Mouse (Mus musculus) left cerebral cortex, postnatal 25 days (tissue): ENCODE results near the gene Chrna1. TPM values are rescaled to one million over a fixed set of nuclear protein-coding genes. Genes with fewer than 3 reads are reported as not detected.
A peak's percentile ranks its signal among the peaks of the same experiment; 100 is the strongest.

Source experiments
- DNase-seq, 2 experiments: peaks; one replicate each; pipeline ENCODE4 v3.0.0; 2022; ENCODE audit warnings: low spot score in 2 of 2, mixed read lengths in 1 of 2
- intact Hi-C: fragments of 180-260 bp; cut with DNase I; formaldehyde crosslinking; loops from one replicate; pipeline ENCODE4 v1.15.1; 2025
- total RNA-seq, 2 experiments: library from RNA; stranded (reverse); gene quantifications; 2 replicates each; pipeline ENCODE4 v1.2.3; 2021

The Chrna1 gene
- total RNA-seq, 2 experiments from 2014 or later, result 0.18 TPM; not detected in 1

- peak; percentile 57 to 70 for DNase-seq
- intact Hi-C loops, result no loop called here
These were observed 50.5 kb downstream of the Chrna1 start, which contains the start of gene Wipf1 for GRCm38 (mm10) chr2:73529356-73530330. TSS of gene Wipf1 (minus strand) at chr2:73529734.

DNA sequence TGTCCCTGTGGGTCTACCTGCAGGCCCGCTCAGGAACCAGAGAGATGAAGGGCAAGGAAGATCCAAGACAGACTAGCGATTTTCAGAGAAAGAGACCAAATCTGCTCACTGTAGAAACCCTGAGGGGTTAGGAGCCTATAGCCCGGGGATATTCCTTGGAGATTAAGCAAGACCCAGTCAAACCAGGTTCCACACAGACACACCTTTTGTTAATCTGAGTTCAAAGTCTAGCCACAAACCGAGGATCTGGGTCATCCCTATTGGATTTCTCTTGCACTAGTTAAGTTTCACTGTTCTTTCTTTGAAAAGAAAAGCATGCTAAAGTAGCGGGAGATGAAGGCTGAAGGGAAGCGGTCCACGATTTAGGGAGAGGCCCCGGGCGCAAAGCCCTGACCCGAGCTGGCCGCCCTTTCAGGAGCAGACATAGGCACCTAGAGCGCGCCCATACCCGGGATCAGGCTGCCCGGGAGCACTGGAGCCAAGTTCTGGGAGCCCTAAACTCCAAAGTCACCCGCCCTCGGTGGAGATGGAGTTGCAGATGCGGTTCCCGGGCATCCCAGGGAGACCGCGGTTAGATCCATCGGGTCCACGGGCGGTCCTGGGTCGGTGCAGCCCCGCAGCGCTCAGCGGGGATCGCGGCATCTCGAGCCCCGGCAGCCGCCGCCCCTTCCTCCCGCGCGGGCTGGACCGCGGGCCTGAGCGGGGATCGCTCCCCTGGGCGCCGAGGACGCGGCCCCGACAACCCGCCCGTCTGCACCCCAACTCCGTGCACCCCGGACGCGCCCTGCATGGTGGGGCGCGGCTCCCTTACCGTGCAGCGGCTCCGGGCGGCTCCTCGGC lies 51.4 kb downstream of the Chrna1 start:
- DNase-seq, result no peak
- intact Hi-C loops, result no loop called here

DNA sequence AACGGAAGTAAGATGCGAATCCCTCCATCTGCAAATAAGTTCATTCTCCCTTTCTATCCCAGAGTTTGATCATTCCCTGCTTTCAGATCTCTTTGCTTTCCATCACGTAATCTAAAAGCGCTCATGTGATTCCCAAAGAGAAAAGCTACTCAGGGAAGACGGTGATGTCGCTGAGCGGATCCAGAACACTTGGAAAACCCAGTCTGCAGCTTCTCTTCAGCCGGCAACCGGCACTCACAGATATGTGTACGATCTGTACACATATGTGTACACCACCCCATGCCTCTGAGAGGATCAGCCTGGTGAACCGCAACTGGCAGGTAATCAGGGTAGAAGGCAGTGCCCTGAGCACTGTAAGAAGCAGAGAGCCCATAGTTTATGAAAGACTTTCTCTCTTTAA lies 52.2 kb downstream of the Chrna1 start:
- intact Hi-C loops, result no loop called here
- DNase-seq, result no peak

GRCm38 (mm10) chr2:73526691-73527090 lies 53.4 kb downstream of the Chrna1 start:
- no peak for DNase-seq
- intact Hi-C loops, result no loop called here

GRCm38 (mm10) chr2:73522891-73523290 lies 57.2 kb downstream of the Chrna1 start:
- DNase-seq, result no peak
- intact Hi-C loops, result no loop called here

DNA sequence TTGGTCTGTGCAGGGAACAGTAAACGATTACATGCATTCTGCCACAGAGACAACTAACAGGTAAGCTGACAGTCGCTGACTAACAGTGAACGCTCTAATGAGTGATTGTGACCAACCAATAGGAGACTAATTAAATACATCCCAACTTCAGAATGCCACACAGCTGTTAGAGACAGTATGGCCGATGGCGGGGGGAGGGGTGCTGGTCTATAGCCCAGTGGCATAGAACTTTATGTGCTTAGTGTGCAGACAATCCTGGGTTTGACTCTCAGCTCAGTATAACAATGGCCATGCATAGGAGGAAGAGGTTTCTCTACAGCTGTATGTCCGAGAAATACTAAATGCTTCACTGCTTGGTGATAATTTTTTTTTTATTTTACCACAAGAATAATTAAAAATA lies 57.8 kb downstream of the Chrna1 start:
- intact Hi-C loops, result no loop called here

GRCm38 (mm10) chr2:73521737-73522136 lies 58.4 kb downstream of the Chrna1 start:
- DNase-seq, result no peak
- intact Hi-C loops, result no loop called here

More for the DNA sequence above, 57.8 kb downstream of the Chrna1 start:
- DNase-seq, result no peak

DNA sequence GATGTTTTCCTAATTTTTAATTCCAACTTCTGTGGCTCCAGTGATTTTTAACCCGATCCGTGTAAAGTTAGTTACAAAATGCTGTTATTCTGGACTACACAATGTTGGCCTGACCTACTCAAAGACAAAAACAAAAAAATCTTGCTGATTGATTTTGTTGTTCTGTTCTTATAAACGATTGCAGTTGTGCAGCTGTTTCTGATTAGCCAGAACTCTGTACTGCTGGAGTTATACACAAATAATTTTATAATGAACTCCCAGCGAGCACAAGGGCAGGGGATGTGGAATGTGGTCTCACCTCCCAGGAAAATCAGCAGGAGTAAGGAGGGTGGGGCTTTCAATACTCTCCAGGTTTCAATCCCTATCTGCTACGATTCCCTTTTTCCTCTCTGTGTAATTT lies 61.2 kb downstream of the Chrna1 start:
- no peak for DNase-seq
- intact Hi-C loops, result no loop called here

- intact Hi-C loops, result no loop called here
- no peak for DNase-seq
These were observed 61.8 kb downstream of the Chrna1 start for GRCm38 (mm10) chr2:73518311-73518710.

DNA sequence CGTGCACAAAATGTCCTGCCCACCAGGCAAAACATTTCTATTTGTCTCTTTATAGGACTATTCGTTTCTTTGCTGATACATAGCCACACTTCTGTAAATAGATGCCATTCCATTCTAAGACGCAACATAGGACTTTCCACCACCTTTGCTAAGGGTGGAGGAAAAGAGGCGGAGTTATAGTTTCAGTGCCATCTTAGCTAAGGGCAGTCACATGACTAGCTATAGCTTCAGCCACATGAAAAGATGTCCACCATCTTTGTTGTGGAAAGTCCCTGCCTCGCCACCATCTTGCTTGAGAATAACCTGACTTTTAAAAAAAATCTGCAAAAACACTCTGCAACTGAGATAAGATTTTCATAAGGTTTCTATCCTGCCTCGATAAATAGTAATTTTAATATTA lies 66.0 kb downstream of the Chrna1 start:
- no peak for DNase-seq
- intact Hi-C loops, result no loop called here

Other genes starting within 250 kb of the Chrna1 start
- gene Gpr155, start 193.8 kb downstream of the Chrna1 start, total RNA-seq, result 10 to 100 TPM; 32.7 to 45.7 TPM
- 1 to 10 TPM; 7.0 to 8.4 TPM for gene Wipf1, start 50.6 kb downstream of the Chrna1 start, total RNA-seq
- gene Chn1, start 195.0 kb upstream of the Chrna1 start, total RNA-seq, result 1,000 to 10,000 TPM; 1,573 to 1,627 TPM